Comparison of ENCODE assay signal across 16 mouse cellular contexts in the genomic region with DNA sequence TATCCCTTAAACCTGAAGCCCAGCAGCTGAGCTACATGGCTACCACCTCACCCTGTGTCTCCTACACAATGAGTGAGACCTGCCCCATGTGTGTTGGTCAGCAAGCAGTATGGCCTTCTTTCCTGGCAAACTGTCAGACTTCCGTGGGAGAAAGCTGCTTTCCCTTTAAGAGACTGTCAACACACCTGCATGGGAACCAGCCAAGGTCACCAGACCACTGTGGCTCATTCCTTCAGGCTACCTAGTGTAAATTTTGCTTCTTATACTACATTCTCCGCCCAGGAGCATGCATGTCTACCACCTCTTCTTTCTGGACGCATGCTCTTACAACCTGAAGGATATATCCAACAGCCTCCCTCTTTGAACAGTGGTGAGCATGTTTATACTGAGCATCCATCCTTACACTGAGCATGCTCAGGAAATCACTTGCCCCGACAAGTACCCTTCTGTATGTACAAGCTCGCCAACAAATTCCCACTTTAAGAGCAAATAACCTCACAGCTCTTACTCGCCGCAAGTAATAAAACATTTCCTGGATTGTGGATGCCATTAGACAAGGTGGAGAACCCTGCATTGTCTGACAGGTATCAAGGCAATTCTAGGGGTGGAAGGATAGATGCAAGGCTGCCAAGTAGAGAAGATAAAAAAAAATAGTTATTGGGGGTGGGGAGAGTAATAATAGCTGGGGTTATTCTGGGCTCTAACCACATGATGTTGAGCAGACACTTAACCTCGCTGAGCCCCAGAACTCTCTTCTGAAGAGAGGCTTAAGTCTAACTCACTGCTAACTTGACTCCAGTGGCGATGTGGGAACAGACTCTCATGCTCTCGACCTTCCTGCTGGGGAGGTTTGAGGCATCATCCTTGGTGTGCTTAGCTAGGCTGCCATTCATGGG. TPM values are rescaled to one million over a fixed set of nuclear protein-coding genes. Genes with fewer than 3 reads are reported as not detected.
DNase-seq lines count a peak whose midpoint lies in the region; ATAC-seq and TF ChIP-seq lines count a peak whose summit lies in the region.
"Had no signal": no experiment of that assay in that cellular context is flagged by ENCODE, and none has a peak within 500 bp of the region (broad histone marks: within the 10 kb centered on the region; RNA-seq: fewer than 3 reads in every experiment).

No protein-coding gene starts in this region.

- no peaks in the 10 kb centered on the region for H3K36me3 ChIP-seq in heart, embryonic 12.5 days
- no peaks in the 10 kb centered on the region for H3K36me3 ChIP-seq in lung, embryonic 15.5 days
- H3K36me3 ChIP-seq: forebrain, embryonic 10.5 days; limb, embryonic 13.5 days; midbrain, embryonic 13.5 days; neural tube, embryonic 13.5 days had no signal

- no peak; the same call in 1 of the 2 replicates for ATAC-seq in heart, embryonic 12.5 days (ENCODE audit: insufficient number of reproducible peaks, low FRiP score)
- ATAC-seq in lung, embryonic 15.5 days (ENCODE audit: borderline replicate concordance, extremely low read depth, low FRiP score, low TSS enrichment), result no peak
- ATAC-seq: forebrain, postnatal 0 days; midbrain, embryonic 13.5 days had no signal

- H3K9me3 ChIP-seq in heart, embryonic 12.5 days (replicated peaks), result no peaks in the 10 kb centered on the region
- no peaks in the 10 kb centered on the region for H3K9me3 ChIP-seq in lung, embryonic 15.5 days
- H3K9me3 ChIP-seq: forebrain, embryonic 10.5 days; limb, embryonic 13.5 days; midbrain, embryonic 13.5 days; neural tube, embryonic 13.5 days had no signal

- TF ChIP-seq CTCF in left cerebral cortex, adult 2 months (IDR thresholded peaks at IDR 0.05), result no peak

- H3K4me2 ChIP-seq in heart, embryonic 12.5 days, result no peak overlapping the region
- no peak overlapping the region for H3K4me2 ChIP-seq in lung, embryonic 15.5 days
- H3K4me2 ChIP-seq: limb, embryonic 13.5 days; midbrain, embryonic 13.5 days; neural tube, embryonic 13.5 days had no signal

- no peak for DNase-seq in heart, postnatal 4 days
- no peak for DNase-seq in lung, postnatal 10 days
- peak; percentile 67 for DNase-seq in lung, postnatal 25 days (ENCODE audit: low spot score)
- no peak for DNase-seq in left cerebral cortex, adult 2 months (ENCODE audit: extremely low spot score in 1 of 2, low spot score in 2 of 2)
- no peak for DNase-seq in layer of hippocampus, adult 18-20 months (ENCODE audit: low spot score in 2 of 2)
- DNase-seq: cerebellum, adult 18-20 months; forebrain, postnatal 0 days; gastrocnemius, postnatal 36 days; thymus, postnatal 4 days had no signal

- H3K9ac ChIP-seq in heart, embryonic 12.5 days, result no peak overlapping the region
- H3K9ac ChIP-seq in lung, embryonic 15.5 days, result no peak overlapping the region
- H3K9ac ChIP-seq: forebrain, postnatal 0 days; limb, embryonic 13.5 days; liver, embryonic 14.5 days; midbrain, embryonic 13.5 days; neural tube, embryonic 13.5 days had no signal

- H3K27ac ChIP-seq in heart, embryonic 12.5 days (ENCODE audit: poor library complexity, severe bottlenecking), result peak overlapping the region; percentile 46; the same call in 1 of the 2 replicates
- peak overlapping the region; percentile 59 for H3K27ac ChIP-seq in lung, embryonic 15.5 days
- H3K27ac ChIP-seq in left cerebral cortex, adult 2 months, result no peak overlapping the region
- H3K27ac ChIP-seq: forebrain, embryonic 10.5 days; limb, embryonic 13.5 days; liver, embryonic 14.5 days; midbrain, embryonic 13.5 days; neural tube, embryonic 13.5 days had no signal

- H3K27me3 ChIP-seq in heart, embryonic 12.5 days (replicated peaks), result no peaks in the 10 kb centered on the region
- H3K27me3 ChIP-seq in lung, embryonic 15.5 days, result no peaks in the 10 kb centered on the region
- H3K27me3 ChIP-seq: limb, embryonic 13.5 days; midbrain, embryonic 13.5 days; neural tube, embryonic 13.5 days had no signal

- intact Hi-C loops in left cerebral cortex, adult 2 months (cut with DNase I), result no loop called here

- H3K4me1 ChIP-seq in heart, embryonic 12.5 days (replicated peaks), result peaks cover 50% of the 10 kb centered on the region
- H3K4me1 ChIP-seq in lung, embryonic 15.5 days, result peaks cover 43% of the 10 kb centered on the region
- H3K4me1 ChIP-seq: midbrain, embryonic 13.5 days had no signal

- H3K4me3 ChIP-seq in heart, embryonic 12.5 days, result no peak overlapping the region
- H3K4me3 ChIP-seq in lung, embryonic 15.5 days, result no peak overlapping the region
- H3K4me3 ChIP-seq in left cerebral cortex, adult 2 months, result no peak overlapping the region
- H3K4me3 ChIP-seq: forebrain, embryonic 10.5 days; limb, embryonic 13.5 days; midbrain, embryonic 13.5 days; neural tube, embryonic 13.5 days had no signal

- 65% methylated on average over 10 of the region's 10 CpGs for WGBS in heart, embryonic 12.5 days
- WGBS in lung, embryonic 15.5 days, result 51% methylated on average over 10 of the region's 10 CpGs

RNA-seq across cellular contexts. Expression of gene Thsd4, which starts 7.8 kb away (rescaled TPM):
- polyA plus RNA-seq in heart, embryonic 12.5 days (2016; fragmentation: Nextera tagmentation; extraction: Ambion mirVana), result 12.4 and 14.0 TPM in 2 replicates
- total RNA-seq in heart, postnatal 4 days (2021), result 10 to 100 TPM; 21.7 to 24.1 TPM
- polyA plus RNA-seq in lung, embryonic 15.5 days (2015; fragmentation: Nextera tagmentation; extraction: Ambion mirVana), result 9.6 and 10.0 TPM in 2 replicates
- total RNA-seq in left cerebral cortex, adult 2 months (2021), result 1 to 10 TPM; 5.0 to 5.5 TPM
- total RNA-seq in layer of hippocampus, adult 18-20 months (2021), result 10 to 100 TPM; 18.9 to 22.2 TPM
